Mouse (Mus musculus): ENCODE data around the gene Ogfr. TPM values are rescaled to one million over a fixed set of nuclear protein-coding genes. Genes with fewer than 3 reads are reported as not detected.

The Ogfr gene
- polyA plus RNA-seq, 2 experiments, result 18.0 to 20.2 TPM

DNA sequence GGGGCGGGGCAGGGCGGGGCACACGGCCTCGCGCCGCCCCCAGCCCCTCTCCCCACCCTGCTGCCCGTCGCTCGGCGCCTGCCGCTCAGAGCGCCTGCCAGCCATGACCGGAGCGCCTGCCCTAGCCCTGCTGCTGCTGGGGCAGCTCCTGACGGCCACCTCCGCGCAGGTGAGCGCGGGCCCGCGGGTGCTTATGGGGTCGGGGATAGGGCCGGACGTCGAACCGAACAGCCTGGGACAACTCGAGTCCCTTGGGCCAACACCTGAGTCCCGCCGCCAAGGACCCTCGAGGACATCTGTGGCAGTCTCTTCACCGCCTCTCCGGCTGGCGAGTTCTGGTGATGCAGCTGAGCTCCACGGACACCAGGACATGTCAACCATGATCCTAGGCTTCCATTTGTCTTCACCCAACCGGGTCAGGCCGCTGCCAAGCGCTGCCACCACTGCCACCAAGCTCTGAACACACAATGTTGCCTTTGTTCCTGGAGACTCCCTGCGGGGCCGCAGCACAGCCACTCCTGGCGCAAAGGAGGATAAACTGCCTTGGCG is 9.2 kb downstream of the Ogfr start:
- no peak for TF ChIP-seq CTCF (IDR thresholded peaks at IDR 0.05; ENCODE audit: low read depth)
- no peak for TF ChIP-seq EP300 (IDR thresholded peaks at IDR 0.05; ENCODE audit: low read depth)
- Histone ChIP-seq H3K36me3 (replicated peaks; ENCODE audit: control insufficient read depth, insufficient read depth, low read depth) (peaks cover 3% of the 10 kb centered on the region), H3K4me3 (ENCODE audit: insufficient read depth in 1 of 2, low read depth in 2 of 2, low read length in 2 of 2) (no peak overlapping the region), H3K9ac (replicated peaks) (no peak overlapping the region), H3K4me1 (replicated peaks; ENCODE audit: control insufficient read depth in 2 of 2, insufficient read depth in 2 of 2, low read length in 1 of 2) (no peaks in the 10 kb centered on the region), H3K9me3 (ENCODE audit: control insufficient read depth, low read length) (no peaks in the 10 kb centered on the region), H3K27me3 (ENCODE audit: control insufficient read depth, insufficient read depth, low read length) (peaks cover 12% of the 10 kb centered on the region), H3K4me2 (ENCODE audit: low read depth) (no peak overlapping the region), H3K27ac (no peak overlapping the region)
- ATAC-seq (ENCODE audit: insufficient read depth) (no peak), DNase-seq (ENCODE audit: low read depth in 3 of 3, low spot score in 3 of 3) (no peak)
- 6% methylated on average over 40 of the region's 41 CpGs for WGBS (ENCODE audit: insufficient replicate concordance)

DNA sequence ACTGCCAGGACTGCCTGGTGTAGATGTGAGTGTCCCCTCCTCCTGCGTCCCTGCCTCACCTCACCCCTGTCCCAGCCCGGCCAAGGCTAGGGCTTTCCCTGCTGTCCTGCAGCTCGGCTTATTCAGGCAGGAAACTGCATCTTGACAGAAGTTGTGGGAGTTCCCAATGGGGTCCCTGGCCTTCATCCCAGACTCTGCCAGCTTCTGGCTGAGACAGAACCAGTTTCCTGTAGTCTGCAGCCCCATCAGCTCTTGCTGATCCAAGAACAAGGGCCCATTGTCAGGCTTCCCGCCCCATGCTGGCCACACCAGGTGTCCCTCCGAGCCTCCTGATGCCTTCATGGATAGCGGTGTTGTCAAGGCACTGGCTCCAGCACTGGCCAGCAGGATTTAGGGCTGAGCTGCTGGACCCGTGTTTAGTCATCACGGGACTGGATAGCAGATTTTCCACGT is 11.6 kb downstream of the Ogfr start:
- DNase-seq (ENCODE audit: low read depth in 3 of 3, low spot score in 3 of 3) (no peak), ATAC-seq (ENCODE audit: insufficient read depth) (no peak)
- no peak overlapping the region for H3K4me2 ChIP-seq (ENCODE audit: low read depth)
- no peaks in the 10 kb centered on the region for H3K9me3 ChIP-seq (ENCODE audit: control insufficient read depth, low read length)
- H3K27ac ChIP-seq, result no peak overlapping the region
- peaks cover 12% of the 10 kb centered on the region for H3K27me3 ChIP-seq (ENCODE audit: control insufficient read depth, insufficient read depth, low read length)
- H3K4me1 ChIP-seq (replicated peaks; ENCODE audit: control insufficient read depth in 2 of 2, insufficient read depth in 2 of 2, low read length in 1 of 2), result no peaks in the 10 kb centered on the region
- no peak overlapping the region for H3K9ac ChIP-seq (replicated peaks)
- no peaks in the 10 kb centered on the region for H3K36me3 ChIP-seq (replicated peaks; ENCODE audit: control insufficient read depth, insufficient read depth, low read depth)
- 28% methylated on average over 9 of the region's 9 CpGs for WGBS (ENCODE audit: insufficient replicate concordance)
- H3K4me3 ChIP-seq (ENCODE audit: insufficient read depth in 1 of 2, low read depth in 2 of 2, low read length in 2 of 2), result no peak overlapping the region
- TF ChIP-seq CTCF (IDR thresholded peaks at IDR 0.05; ENCODE audit: low read depth) (no peak), EP300 (IDR thresholded peaks at IDR 0.05; ENCODE audit: low read depth) (no peak)

DNA sequence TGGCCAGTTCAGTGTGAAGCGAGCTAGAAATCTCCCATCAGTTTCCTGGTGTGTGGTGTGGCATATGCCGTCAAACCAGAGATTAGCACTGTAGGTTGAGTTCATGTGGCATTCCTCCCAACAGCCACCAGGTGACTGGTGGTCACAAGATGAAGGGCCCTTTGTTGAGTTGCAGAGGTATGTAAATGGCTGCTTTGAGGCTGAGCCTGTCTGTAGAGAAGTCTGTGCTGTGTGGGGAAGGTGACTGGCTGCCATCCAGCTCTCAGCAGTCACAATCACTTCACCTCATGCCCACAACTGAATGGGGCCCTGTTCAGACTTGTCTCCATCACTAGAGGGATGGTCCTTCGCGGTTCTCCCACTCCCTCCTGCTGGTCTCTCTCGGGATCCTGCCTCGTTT is 15.7 kb downstream of the Ogfr start:
- Histone ChIP-seq H3K4me2 (ENCODE audit: low read depth) (no peak overlapping the region), H3K4me3 (ENCODE audit: insufficient read depth in 1 of 2, low read depth in 2 of 2, low read length in 2 of 2) (no peak overlapping the region), H3K4me1 (replicated peaks; ENCODE audit: control insufficient read depth in 2 of 2, insufficient read depth in 2 of 2, low read length in 1 of 2) (peaks cover 0 to 4% of the 10 kb centered on the region in 2 experiments; a peak in 2 of 4 replicates), H3K36me3 (replicated peaks; ENCODE audit: control insufficient read depth, insufficient read depth, low read depth) (no peaks in the 10 kb centered on the region), H3K27me3 (ENCODE audit: control insufficient read depth, insufficient read depth, low read length) (no peaks in the 10 kb centered on the region), H3K27ac (no peak overlapping the region), H3K9me3 (ENCODE audit: control insufficient read depth, low read length) (no peaks in the 10 kb centered on the region), H3K9ac (replicated peaks) (no peak overlapping the region)
- TF ChIP-seq CTCF (IDR thresholded peaks at IDR 0.05; ENCODE audit: low read depth) (no peak), EP300 (IDR thresholded peaks at IDR 0.05; ENCODE audit: low read depth) (no peak)
- ATAC-seq (ENCODE audit: insufficient read depth) (no peak), DNase-seq (ENCODE audit: low read depth in 3 of 3, low spot score in 3 of 3) (no peak)
- 51% methylated on average over 6 of the region's 6 CpGs for WGBS (ENCODE audit: insufficient replicate concordance)

DNA sequence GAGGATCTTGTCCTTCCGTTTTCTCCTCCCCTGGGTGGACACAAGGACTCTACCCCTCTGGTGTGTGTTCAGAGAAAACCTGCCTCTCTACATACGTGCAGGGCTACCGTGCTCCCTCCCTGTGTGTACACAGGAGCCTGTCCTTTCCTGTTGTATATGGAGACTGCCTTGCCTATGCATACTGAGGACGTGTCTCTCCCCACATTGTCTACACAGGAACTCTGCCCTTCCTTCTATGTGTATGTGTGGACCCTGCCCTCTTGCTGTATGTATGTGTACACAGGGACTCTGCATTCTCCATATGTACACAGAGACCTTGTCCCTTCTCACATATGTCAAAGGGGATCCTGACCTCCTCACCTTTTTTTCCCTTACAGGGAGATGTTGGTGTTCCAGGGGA is 21.2 kb downstream of the Ogfr start:
- ATAC-seq (ENCODE audit: insufficient read depth) (peak; percentile 73), DNase-seq (ENCODE audit: low read depth in 3 of 3, low spot score in 3 of 3) (peak; percentile 6 to 36 (median 19))
- H3K4me2 ChIP-seq (ENCODE audit: low read depth), result no peak overlapping the region
- H3K9me3 ChIP-seq (ENCODE audit: control insufficient read depth, low read length), result no peaks in the 10 kb centered on the region
- peaks cover 0 to 15% of the 10 kb centered on the region in 2 experiments; a peak in 2 of 4 replicates for H3K4me1 ChIP-seq (replicated peaks; ENCODE audit: control insufficient read depth in 2 of 2, insufficient read depth in 2 of 2, low read length in 1 of 2)
- 49% methylated on average over 4 of the region's 4 CpGs for WGBS (ENCODE audit: insufficient replicate concordance)
- H3K27ac ChIP-seq, result no peak overlapping the region
- no peaks in the 10 kb centered on the region for H3K27me3 ChIP-seq (ENCODE audit: control insufficient read depth, insufficient read depth, low read length)
- H3K9ac ChIP-seq (replicated peaks), result no peak overlapping the region
- no peak overlapping the region for H3K4me3 ChIP-seq (ENCODE audit: insufficient read depth in 1 of 2, low read depth in 2 of 2, low read length in 2 of 2)
- no peaks in the 10 kb centered on the region for H3K36me3 ChIP-seq (replicated peaks; ENCODE audit: control insufficient read depth, insufficient read depth, low read depth)
- no peak for TF ChIP-seq CTCF (IDR thresholded peaks at IDR 0.05; ENCODE audit: low read depth)
- TF ChIP-seq EP300 (IDR thresholded peaks at IDR 0.05; ENCODE audit: low read depth), result no peak

DNA sequence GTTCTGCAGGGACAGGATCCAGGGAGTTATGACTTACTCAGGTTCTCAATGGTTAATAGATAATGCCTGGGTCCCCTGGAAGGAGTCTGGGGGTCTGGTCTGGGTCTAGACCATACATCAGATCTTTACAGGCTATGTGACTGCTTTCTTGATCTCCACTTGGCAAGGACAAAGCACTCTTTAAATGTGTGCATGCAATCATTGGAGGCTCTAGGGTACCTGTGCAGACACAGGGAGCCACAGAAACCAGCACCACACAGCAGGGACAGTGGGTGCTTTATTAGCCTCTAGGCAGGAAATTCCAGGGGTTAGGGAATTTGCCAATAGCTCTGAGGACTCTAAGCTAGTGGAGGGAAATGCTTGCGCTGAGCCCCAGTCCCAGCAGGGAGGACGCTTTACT is 22.8 kb downstream of the Ogfr start:
- Histone ChIP-seq H3K36me3 (replicated peaks; ENCODE audit: control insufficient read depth, insufficient read depth, low read depth) (no peaks in the 10 kb centered on the region), H3K27ac (no peak overlapping the region), H3K4me2 (ENCODE audit: low read depth) (no peak overlapping the region), H3K4me1 (replicated peaks; ENCODE audit: control insufficient read depth in 2 of 2, insufficient read depth in 2 of 2, low read length in 1 of 2) (peaks cover 0 to 15% of the 10 kb centered on the region in 2 experiments; a peak in 2 of 4 replicates), H3K9me3 (ENCODE audit: control insufficient read depth, low read length) (no peaks in the 10 kb centered on the region), H3K9ac (replicated peaks) (no peak overlapping the region), H3K27me3 (ENCODE audit: control insufficient read depth, insufficient read depth, low read length) (no peaks in the 10 kb centered on the region), H3K4me3 (ENCODE audit: insufficient read depth in 1 of 2, low read depth in 2 of 2, low read length in 2 of 2) (no peak overlapping the region)
- ATAC-seq (ENCODE audit: insufficient read depth) (no peak), DNase-seq (ENCODE audit: low read depth in 3 of 3, low spot score in 3 of 3) (no peak)
- TF ChIP-seq CTCF (IDR thresholded peaks at IDR 0.05; ENCODE audit: low read depth) (no peak), EP300 (IDR thresholded peaks at IDR 0.05; ENCODE audit: low read depth) (no peak)
- 49% methylated on average over 2 of the region's 2 CpGs for WGBS (ENCODE audit: insufficient replicate concordance)
